Comparison of ENCODE assay signal across 9 mouse cellular contexts in the genomic region with DNA sequence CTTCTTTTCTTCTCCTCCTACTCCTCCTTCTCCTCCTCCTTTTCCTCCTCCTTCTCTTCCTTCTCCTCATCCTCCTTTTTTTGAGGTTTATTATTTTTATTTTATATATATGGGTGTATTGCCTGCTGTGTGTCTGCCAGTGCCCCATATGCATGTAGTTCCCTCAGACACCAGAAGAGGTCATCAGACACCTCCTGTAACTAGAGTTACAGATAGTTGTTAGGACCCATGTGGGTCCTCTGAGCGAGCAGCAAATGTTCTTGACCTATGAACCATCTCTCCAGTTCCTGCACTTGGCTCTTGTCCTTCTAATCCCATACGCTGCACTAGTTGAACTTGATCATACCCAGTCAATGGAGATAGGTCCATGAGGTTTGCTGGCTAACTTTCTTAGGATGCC. TPM values are rescaled to one million over a fixed set of nuclear protein-coding genes. Genes with fewer than 3 reads are reported as not detected.
DNase-seq lines count a peak whose midpoint lies in the region; ATAC-seq and TF ChIP-seq lines count a peak whose summit lies in the region.
"Had no signal": no experiment of that assay in that cellular context is flagged by ENCODE, and none has a peak within 500 bp of the region (broad histone marks: within the 10 kb centered on the region; RNA-seq: fewer than 3 reads in every experiment).

No protein-coding gene starts in this region.

- no peak for ATAC-seq in forebrain, postnatal 0 days
- no peak for ATAC-seq in forebrain, embryonic 16.5 days
- ATAC-seq in neural tube, embryonic 15.5 days (ENCODE audit: low FRiP score), result no peak

- H3K36me3 ChIP-seq in forebrain, postnatal 0 days (ENCODE audit: insufficient read depth), result no peaks in the 10 kb centered on the region
- H3K36me3 ChIP-seq in forebrain, embryonic 16.5 days (ENCODE audit: control insufficient read depth, insufficient read depth), result no peaks in the 10 kb centered on the region
- no peaks in the 10 kb centered on the region for H3K36me3 ChIP-seq in neural tube, embryonic 15.5 days
- H3K36me3 ChIP-seq: limb, embryonic 12.5 days had no signal

- H3K27me3 ChIP-seq in forebrain, postnatal 0 days (ENCODE audit: insufficient read depth, low read length), result no peaks in the 10 kb centered on the region
- H3K27me3 ChIP-seq in forebrain, embryonic 16.5 days (replicated peaks; ENCODE audit: control insufficient read depth, insufficient read depth, low read length), result no peaks in the 10 kb centered on the region
- no peaks in the 10 kb centered on the region for H3K27me3 ChIP-seq in neural tube, embryonic 15.5 days (replicated peaks)
- H3K27me3 ChIP-seq: limb, embryonic 12.5 days had no signal

- H3K4me2 ChIP-seq in forebrain, postnatal 0 days (ENCODE audit: low read depth), result no peak overlapping the region
- H3K4me2 ChIP-seq in forebrain, embryonic 16.5 days (ENCODE audit: low read length), result no peak overlapping the region
- H3K4me2 ChIP-seq in neural tube, embryonic 15.5 days, result no peak overlapping the region
- H3K4me2 ChIP-seq: limb, embryonic 12.5 days had no signal

- no peak overlapping the region for H3K27ac ChIP-seq in forebrain, postnatal 0 days (ENCODE audit: low read depth, low read length)
- H3K27ac ChIP-seq in forebrain, embryonic 16.5 days (ENCODE audit: low read length), result no peak overlapping the region
- no peak overlapping the region for H3K27ac ChIP-seq in neural tube, embryonic 15.5 days (replicated peaks)
- H3K27ac ChIP-seq: limb, embryonic 12.5 days had no signal

- H3K4me1 ChIP-seq in forebrain, postnatal 0 days (ENCODE audit: insufficient read depth), result no peaks in the 10 kb centered on the region
- H3K4me1 ChIP-seq in forebrain, embryonic 16.5 days (replicated peaks; ENCODE audit: control insufficient read depth, insufficient read depth, low read length), result no peaks in the 10 kb centered on the region
- H3K4me1 ChIP-seq in neural tube, embryonic 15.5 days, result no peaks in the 10 kb centered on the region
- H3K4me1 ChIP-seq: limb, embryonic 12.5 days had no signal

- DNase-seq in forebrain, postnatal 0 days, result peak; percentile 34
- peak; percentile 38 for DNase-seq in neural tube, embryonic 10.5 days (ENCODE audit: extremely low spot score, low spot score)
- peak; percentile 35 for DNase-seq in embryo, embryonic 11.5 days (ENCODE audit: low read depth, low spot score)
- peak; percentile 8 for DNase-seq in naive thymus-derived CD4-positive, alpha-beta T cell, adult 2 months (ENCODE audit: low read depth)
- no peak for DNase-seq in heart, adult 9 months (ENCODE audit: low spot score in 2 of 2)
- no peak for DNase-seq in right cerebral cortex, adult 2 months (ENCODE audit: low spot score in 2 of 2)

- H3K9ac ChIP-seq in forebrain, postnatal 0 days, result no peak overlapping the region
- H3K9ac ChIP-seq in forebrain, embryonic 16.5 days (replicated peaks; ENCODE audit: low read depth, low read length), result no peak overlapping the region
- H3K9ac ChIP-seq in neural tube, embryonic 15.5 days (replicated peaks), result no peak overlapping the region
- H3K9ac ChIP-seq: limb, embryonic 12.5 days had no signal

- H3K9me3 ChIP-seq in forebrain, postnatal 0 days (ENCODE audit: low read length), result no peaks in the 10 kb centered on the region
- no peaks in the 10 kb centered on the region for H3K9me3 ChIP-seq in forebrain, embryonic 16.5 days (ENCODE audit: control insufficient read depth, low read length)
- H3K9me3 ChIP-seq in neural tube, embryonic 15.5 days (replicated peaks), result no peaks in the 10 kb centered on the region
- H3K9me3 ChIP-seq: limb, embryonic 12.5 days had no signal

- TF ChIP-seq CTCF in forebrain, postnatal 0 days (IDR thresholded peaks at IDR 0.05; ENCODE audit: low read depth), result peak; percentile 57

- H3K4me3 ChIP-seq in forebrain, postnatal 0 days (ENCODE audit: low read depth, low read length), result no peak overlapping the region
- H3K4me3 ChIP-seq in forebrain, embryonic 16.5 days (replicated peaks; ENCODE audit: low read length), result no peak overlapping the region
- no peak overlapping the region for H3K4me3 ChIP-seq in neural tube, embryonic 15.5 days (replicated peaks)
- H3K4me3 ChIP-seq: limb, embryonic 12.5 days had no signal

- 39% methylated on average over 2 of the region's 2 CpGs for WGBS in forebrain, postnatal 0 days
- 48% methylated on average over 2 of the region's 2 CpGs for WGBS in forebrain, embryonic 16.5 days
- WGBS in neural tube, embryonic 15.5 days, result 41% methylated on average over 2 of the region's 2 CpGs

RNA-seq across cellular contexts. Expression of a gene that starts 48.3 kb away (rescaled TPM):
- total RNA-seq in forebrain, postnatal 0 days (2014; rRNA removed), result 2.1 and 3.8 TPM in 2 replicates
- 0.55 and 3.4 TPM in 2 replicates for polyA plus RNA-seq in forebrain, postnatal 0 days (2015; fragmentation: Nextera tagmentation; extraction: Ambion mirVana)
- polyA plus RNA-seq in forebrain, embryonic 16.5 days (2015; fragmentation: Nextera tagmentation; extraction: Ambion mirVana), result 0.58 and 2.9 TPM in 2 replicates
- polyA plus RNA-seq in neural tube, embryonic 15.5 days (2015; fragmentation: Nextera tagmentation; extraction: Ambion mirVana), result 2.4 and 2.6 TPM in 2 replicates

Comparison
In these comparisons a context has a peak if more than half of its experiments do, and no peak if none do; other contexts are left out.
1. DNase-seq: peak in forebrain, postnatal 0 days (single experiment), neural tube, embryonic 10.5 days (single experiment), embryo, embryonic 11.5 days (single experiment) and naive thymus-derived CD4-positive, alpha-beta T cell, adult 2 months (single experiment); none in heart, adult 9 months (0 of 2) and right cerebral cortex, adult 2 months (0 of 2).